Mouse (Mus musculus) fat pad, adult 2 months (tissue): ENCODE data around the gene Scarb1.

Experiments used
- DNase-seq: peaks from one replicate; pipeline ENCODE4 v3.0.0-alpha.2; 2011; ENCODE audit warnings: low read depth, low spot score; ENCODE audit errors: extremely low read depth

The Scarb1 gene

DNA sequence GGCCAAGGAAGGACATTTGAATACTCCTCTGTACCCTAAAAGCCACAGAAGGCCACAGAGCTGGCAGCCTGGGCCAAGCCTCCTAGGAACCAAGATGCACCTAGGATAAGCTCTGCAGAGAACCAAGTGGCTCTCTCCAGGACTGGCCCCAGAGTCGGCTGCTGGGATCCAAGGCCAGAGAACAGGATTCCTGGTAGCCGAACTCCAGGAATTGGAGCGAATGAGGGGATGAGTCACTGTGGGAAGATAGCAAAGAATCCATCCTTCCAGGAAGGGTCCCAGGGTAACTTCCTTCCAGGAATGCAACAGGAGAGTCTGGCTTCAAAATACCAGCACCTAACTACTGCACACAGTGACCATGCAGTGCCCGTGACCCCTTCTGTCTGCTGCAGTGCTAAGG lies 8.6 kb downstream of the Scarb1 start:
- no peak for DNase-seq

GRCm38 (mm10) chr5:125331811-125332210 lies 9.1 kb downstream of the Scarb1 start:
- no peak for DNase-seq

- DNase-seq, result no peak
Observed at GRCm38 (mm10) chr5:125331094-125331493, 9.8 kb downstream of the Scarb1 start.

DNA sequence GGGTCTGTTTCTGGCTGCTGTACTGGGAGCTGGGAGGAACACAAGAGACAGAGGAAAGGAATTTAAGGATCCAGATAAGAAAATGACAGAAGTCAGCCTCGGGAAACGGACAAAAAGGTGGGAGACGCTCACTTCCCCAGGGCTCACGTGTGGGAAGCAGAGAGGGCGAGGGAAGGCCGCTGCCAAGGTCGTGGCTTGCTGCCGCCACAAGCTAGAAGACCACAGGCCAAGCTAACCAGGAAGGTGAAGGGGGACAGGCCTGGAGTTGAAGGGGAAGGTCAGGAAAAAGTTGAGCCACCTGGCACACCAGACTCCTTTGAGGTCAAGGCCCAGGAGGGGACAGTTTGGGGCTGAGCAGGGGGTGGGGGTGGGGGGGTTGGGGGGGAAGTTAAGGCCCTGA lies 10.2 kb downstream of the Scarb1 start:
- no peak for DNase-seq

GRCm38 (mm10) chr5:125330191-125330590 lies 10.7 kb downstream of the Scarb1 start:
- DNase-seq, result no peak

GRCm38 (mm10) chr5:125327596-125328385 lies 13.1 kb downstream of the Scarb1 start:
- no peak for DNase-seq

- DNase-seq, result no peak
Observed at GRCm38 (mm10) chr5:125326351-125326750, 14.5 kb downstream of the Scarb1 start.

- peak; percentile 92 for DNase-seq
Observed at GRCm38 (mm10) chr5:125325931-125326330, 15.0 kb downstream of the Scarb1 start.

DNA sequence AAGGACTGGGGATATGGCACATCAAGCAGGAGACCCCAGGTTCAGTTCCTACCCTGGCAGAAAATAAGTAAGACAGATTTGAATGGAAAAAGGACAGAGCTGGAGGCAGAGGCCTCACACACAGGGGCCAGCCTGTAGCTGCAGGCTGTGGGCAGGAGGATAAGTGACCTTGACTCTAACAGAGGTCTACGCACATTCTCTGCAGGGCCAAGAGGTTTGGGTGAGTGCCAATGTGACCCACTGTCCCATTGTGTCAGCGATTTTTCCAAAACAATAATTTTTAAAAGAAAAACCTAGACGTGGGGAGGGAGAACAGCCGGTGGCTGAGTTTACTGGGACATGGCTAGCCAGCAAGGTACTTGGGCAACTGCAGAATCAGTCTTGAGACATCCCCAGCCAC lies 15.6 kb downstream of the Scarb1 start:
- no peak for DNase-seq

DNA sequence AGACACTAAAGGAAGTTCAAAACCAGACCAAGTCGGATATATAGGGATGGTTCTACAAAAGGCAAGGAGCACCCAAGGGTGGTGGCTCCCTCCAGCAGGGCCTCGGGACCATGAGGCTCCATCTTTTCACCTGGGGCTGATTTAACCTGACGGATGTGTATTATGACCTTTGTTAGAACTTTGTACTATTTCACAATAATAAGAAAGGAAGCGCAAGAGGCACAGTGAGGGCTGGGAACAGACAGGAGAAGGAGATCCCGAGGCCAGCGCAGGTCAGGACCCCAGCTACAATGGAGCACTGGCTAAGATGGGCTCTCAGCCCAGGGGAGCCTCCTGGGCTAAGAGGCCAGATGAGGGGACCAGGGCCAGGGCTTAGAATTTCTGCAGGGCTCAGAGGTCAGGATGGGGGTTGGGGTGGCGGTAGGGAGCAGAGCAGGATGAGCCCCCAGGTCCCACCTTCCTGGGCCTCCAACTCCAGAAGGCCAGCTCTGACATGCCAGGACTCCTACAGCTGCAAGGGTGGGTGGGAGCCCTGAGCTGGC lies 16.9 kb downstream of the Scarb1 start:
- no peak for DNase-seq

- DNase-seq, result no peak
Observed at GRCm38 (mm10) chr5:125323128-125323527, 17.8 kb downstream of the Scarb1 start.

GRCm38 (mm10) chr5:125321836-125322235 lies 19.1 kb downstream of the Scarb1 start:
- no peak for DNase-seq

GRCm38 (mm10) chr5:125319057-125319800 lies 21.7 kb downstream of the Scarb1 start:
- DNase-seq, result no peak

GRCm38 (mm10) chr5:125317953-125318352 lies 22.9 kb downstream of the Scarb1 start:
- DNase-seq, result no peak

GRCm38 (mm10) chr5:125317296-125317695 lies 23.6 kb downstream of the Scarb1 start:
- no peak for DNase-seq

DNA sequence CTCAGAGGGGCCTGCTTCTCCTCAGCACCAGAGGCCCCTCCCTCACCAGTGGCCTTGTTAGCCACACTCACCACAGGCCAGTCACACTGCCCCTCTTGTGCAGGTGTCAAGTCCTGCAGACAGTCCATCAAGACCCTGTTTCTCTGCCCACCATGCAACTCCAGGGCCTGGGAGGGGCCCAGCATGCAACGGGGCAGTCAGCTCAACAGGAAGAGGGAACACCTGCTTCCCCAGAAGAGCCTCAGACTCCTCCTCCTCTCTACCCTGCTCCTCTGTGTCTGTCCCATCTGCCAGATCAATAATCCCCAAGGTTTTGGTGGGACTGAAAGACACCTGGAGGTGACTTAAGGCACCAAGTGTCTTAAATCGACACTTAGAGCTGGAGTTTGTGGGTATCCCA lies 24.1 kb downstream of the Scarb1 start:
- DNase-seq, result no peak

DNA sequence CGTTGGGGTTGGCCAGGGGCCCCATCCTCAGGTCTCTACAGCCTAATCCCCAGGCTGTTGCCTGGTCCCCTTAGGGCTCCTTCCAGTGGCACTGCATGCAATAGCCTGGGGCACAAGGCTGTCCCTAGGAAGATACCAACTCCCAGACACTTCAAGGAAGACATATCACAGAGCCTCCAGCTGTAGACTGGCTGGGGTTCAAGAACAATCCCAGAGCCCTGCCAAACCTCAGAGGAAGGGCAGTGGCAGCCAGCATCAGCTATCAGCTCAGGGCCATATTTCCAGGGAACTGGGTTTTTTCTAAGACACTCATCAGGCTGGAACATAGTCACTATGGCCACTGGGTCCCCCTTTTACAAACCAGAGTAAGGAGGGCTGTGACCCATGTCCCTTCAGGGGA lies 25.8 kb downstream of the Scarb1 start:
- DNase-seq, result no peak

- DNase-seq, result no peak
Observed at GRCm38 (mm10) chr5:125313991-125314390, 26.9 kb downstream of the Scarb1 start.

DNA sequence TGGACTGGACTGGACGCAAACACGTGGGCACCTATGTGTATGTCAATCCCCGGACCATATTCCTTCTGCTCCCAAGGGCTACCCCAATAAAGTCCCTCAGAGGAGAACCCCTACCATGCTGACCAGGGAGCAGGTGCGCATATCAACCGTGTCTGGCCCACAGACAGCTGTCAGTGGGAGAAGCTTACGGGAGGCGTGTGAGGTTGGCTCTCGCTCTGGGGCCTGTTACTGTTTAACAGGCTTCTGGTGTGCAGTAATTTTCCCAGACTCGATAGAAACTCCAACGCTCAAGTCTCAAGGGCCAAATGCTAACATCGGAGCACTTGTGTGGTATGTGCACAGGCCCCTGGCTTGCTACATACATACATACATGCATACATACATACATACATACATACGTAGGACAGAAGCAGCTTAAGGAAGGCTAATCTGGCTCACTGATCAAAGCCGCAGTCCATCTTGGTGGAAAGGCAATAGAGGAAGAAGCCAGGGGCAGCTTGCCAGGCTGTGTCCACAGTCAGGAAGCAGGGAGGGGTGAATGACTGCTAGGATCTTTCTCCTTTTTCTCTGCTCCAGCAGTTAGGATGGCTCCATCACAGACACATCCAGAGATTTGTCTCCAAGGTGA lies 27.8 kb downstream of the Scarb1 start:
- DNase-seq, result no peak

DNA sequence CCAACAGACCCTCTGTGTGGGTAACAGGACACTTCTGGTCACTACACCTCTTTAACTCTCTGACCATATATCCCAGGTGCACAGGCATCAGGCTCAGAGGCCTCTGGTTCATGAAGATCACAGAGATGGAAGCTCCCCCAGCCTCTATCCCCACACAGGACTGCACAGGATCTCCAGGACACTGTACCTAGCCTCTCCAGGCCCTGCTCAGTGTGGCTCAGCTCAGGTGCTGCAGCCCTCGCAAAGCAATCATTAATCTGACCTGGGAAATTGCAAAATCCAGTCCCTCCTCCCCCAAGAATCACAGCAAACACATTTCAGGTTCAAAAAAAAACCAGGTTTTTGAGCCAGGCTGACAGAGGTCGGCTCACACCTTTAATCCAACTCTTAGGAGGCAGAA lies 29.9 kb downstream of the Scarb1 start:
- no peak for DNase-seq

DNA sequence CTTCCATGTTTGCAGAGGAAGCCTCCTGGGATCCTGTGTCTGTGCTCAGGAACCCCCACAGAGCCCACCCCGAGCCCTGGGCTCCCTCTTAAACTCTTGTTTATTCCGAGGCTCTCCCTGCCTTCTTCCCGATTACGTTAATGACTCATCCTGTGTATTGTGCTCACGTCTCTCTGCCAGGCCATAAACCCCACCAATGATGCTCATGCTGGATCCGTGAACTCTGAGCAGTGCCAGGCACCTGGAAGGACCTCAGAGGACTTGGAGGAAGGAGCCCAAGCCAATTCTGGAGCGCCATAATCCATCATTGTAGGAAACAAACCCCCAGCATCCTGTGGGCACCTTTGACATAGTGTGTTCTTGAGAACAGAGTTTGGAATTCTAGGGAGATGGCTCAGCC lies 31.7 kb downstream of the Scarb1 start:
- no peak for DNase-seq

DNA sequence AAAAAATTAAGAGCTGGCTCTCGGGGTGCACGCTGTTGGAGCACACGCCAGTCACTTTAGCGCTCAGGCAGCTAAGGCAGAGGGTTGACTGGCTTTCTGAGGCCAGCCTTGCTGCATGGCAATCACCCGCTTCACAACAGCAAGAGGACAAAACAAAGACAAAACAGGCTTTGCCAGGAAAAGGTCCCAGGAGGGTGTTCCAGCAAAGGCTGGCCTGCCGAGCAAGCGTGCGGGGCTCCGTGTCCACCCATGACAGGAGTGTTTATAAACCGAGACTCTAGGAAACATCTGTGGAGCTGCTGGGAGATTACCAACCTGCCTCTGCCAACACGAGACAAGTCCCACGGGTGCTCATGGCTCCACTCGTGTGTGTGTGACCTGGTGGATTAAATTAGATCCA lies 34.1 kb downstream of the Scarb1 start:
- DNase-seq, result no peak
